Mouse (Mus musculus) common myeloid progenitor, adult 5-6 weeks (primary cell): ENCODE measurements around the gene Ptprh. TPM values are rescaled to one million over a fixed set of nuclear protein-coding genes. Genes with fewer than 3 reads are reported as not detected.

Experiments used
- ATAC-seq: replicated peaks from 2 replicates; pipeline ENCODE4 v1.8.0; 2016; ENCODE audit warnings: low read depth, mild to moderate bottlenecking, moderate TSS enrichment, inconsistent platforms; ENCODE audit not compliant: poor library complexity, severe bottlenecking
- total RNA-seq: library from RNA; stranded (forward); fragments of 200-1000, 187-1606 nt; gene quantifications from 2 replicates; pipeline ENCODE4 v1.2.3, GENCODE M21; 2017

Ptprh gene
- not detected in 2 replicates for total RNA-seq

- ATAC-seq: no peak
Observed at GRCm38 (mm10) chr7:4603873-4604272, at the start of gene Ptprh. Gene Ptprh (minus strand): TSS chr7:4604041.

DNA sequence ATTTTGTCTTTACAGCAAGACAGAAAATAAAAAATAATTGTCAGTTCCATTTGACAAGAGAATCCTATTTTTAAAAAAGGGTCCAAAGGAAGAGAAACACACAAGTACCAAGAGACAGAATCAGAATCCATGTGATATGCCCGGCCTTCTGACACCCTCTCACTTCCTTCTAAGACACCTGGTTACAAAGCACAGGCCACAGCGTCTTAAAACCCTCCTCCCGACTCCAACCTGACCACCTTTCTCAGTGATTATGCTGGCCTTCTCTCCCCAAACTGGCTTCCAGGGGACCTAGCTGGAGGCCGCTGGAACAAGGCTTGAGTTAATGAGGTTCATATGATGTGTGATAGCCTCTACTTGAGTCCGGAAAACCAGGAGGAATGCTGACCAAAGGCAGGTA is 49.5 kb upstream of the Ptprh start:
- ATAC-seq: no peak

DNA sequence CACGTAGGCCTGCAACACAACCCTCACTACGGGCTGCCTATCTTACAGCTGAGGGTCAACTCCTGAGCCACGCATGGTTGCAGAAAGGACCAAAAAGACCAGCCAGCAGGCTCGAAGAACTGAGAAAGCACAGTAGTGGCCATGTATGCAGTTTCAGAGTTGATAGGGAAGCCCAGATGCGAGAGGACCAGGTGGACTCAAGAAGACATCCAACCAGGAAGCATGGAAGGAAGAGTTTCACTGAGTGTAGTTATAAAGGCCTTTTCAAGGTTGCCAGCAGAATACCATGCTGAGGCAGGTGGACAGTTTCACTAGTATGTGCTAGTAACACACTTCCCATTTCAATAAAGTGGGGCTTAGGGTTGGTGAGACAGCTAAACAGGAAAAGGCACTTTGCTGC is 48.9 kb upstream of the Ptprh start:
- no peak for ATAC-seq

GRCm38 (mm10) chr7:4651581-4651980 is 47.7 kb upstream of the Ptprh start:
- ATAC-seq: no peak

GRCm38 (mm10) chr7:4647992-4648391 is 44.2 kb upstream of the Ptprh start:
- ATAC-seq: 0 out of 2 replicates have a peak, but pooled peaks have one; percentile 12

GRCm38 (mm10) chr7:4647291-4647690 is 43.5 kb upstream of the Ptprh start:
- ATAC-seq: peak; percentile 92

GRCm38 (mm10) chr7:4646806-4647205 is 43.0 kb upstream of the Ptprh start:
- ATAC-seq: no peak

- ATAC-seq: peak; percentile 29
Observed at GRCm38 (mm10) chr7:4643225-4643624, 39.4 kb upstream of the Ptprh start.

- no peak for ATAC-seq
Observed at GRCm38 (mm10) chr7:4641956-4642355, 38.1 kb upstream of the Ptprh start.

- ATAC-seq: no peak
Observed at GRCm38 (mm10) chr7:4641155-4641554, 37.3 kb upstream of the Ptprh start.

GRCm38 (mm10) chr7:4636179-4636578 is 32.3 kb upstream of the Ptprh start:
- peak; percentile 22 for ATAC-seq

DNA sequence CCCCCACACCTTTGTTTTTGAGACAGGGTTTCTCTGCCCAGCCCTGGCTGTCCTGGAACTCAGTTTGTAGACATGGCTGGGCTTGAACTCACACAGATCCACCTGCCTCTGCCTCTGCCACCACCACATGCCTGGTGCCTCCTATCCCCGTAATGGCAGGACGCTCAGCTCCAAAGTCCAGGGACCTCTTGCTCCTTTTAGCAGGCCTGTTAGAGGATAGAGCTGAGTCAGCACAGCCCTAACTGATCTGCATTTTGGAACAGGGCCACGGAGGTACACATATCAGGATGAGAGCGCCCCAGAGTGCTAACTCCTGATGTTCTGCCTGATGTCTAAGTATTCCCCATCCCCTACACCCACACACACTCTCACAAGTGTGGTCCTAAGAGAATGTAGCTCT is 27.2 kb upstream of the Ptprh start, which contains the start of gene Tmem86b:
Tmem86b (minus strand) TSS at position 392 of the 400 bp plus-strand sequence.
- ATAC-seq: no peak

- ATAC-seq: peak; percentile 81
Observed at GRCm38 (mm10) chr7:4630198-4630597, 26.4 kb upstream of the Ptprh start.

DNA sequence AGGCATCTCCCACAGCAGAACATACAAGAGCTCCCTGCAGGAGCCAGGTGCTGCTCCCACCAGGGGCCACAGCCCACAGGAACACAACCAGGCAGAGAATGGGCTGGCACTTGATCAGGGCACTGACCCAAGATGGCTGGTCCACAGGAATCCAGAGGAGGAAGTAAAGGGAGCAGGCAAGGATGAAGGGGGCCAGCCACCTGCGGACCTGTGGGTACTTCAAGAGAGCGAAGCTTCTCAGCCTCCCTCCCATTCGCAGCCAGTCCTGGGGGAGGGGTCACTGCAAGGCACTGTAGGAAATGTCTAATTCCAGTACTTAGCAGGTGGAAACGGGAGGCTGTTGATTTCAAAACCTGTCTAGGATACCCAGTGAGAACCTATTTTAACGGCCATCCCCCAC is 25.7 kb upstream of the Ptprh start:
- no peak for ATAC-seq

DNA sequence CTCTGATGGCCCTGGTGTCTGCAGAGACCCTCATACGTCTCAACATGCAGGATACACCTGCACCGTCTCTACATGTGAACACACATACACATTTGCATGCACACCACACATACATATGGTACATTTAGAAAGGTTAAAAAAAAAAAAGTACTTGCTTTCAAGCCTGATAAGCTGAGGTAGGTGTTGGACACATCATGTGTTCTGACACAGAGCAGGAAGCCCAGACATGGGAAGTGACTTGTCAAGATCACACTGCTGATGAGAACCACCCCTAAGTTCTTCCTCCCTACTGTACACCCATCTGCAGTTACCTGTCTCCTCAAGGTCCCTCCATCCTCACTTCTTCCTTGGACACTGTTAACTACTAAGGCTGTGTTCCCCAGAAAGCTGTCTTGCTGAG is 22.1 kb upstream of the Ptprh start:
- no peak for ATAC-seq

GRCm38 (mm10) chr7:4624343-4624742 is 20.5 kb upstream of the Ptprh start:
- ATAC-seq: 0 out of 2 replicates have a peak, but pooled peaks have one; percentile 17

DNA sequence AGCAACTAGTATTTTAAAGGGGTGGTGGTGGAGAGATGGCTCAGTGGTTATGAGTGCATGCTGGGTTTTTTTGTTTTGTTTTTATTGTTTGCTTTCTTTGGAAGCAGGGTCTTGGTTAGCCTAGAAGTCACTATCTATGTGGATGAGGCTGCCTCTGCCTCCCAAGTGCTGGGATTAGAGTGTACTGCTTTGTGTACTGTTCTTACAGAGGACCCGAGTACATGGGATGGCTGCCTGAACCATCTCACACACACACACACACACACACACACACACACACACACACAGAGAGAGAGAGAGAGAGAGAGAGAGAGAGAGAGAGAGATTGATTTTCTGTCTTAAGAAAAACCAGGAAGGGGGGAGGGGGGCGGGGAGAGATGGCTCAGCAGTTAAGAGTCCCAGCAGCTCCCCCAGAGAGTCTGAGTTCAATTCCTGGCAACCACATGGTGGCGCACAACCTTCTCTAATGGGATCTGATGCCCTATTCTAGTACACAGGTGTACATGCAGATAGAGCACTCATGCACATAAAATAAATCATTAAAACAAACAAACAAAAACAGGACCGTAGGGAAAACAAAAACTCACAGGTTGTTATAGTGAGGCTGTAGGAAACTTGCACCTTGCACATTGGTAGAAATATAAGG is 19.8 kb upstream of the Ptprh start:
- peak; percentile 52; the same call in 1 of the 2 replicates for ATAC-seq

- ATAC-seq: peak; percentile 87
Observed at GRCm38 (mm10) chr7:4619979-4620378, 16.1 kb upstream of the Ptprh start.

- ATAC-seq: peak; percentile 82
Observed at GRCm38 (mm10) chr7:4613740-4614403, 10.0 kb upstream of the Ptprh start.

DNA sequence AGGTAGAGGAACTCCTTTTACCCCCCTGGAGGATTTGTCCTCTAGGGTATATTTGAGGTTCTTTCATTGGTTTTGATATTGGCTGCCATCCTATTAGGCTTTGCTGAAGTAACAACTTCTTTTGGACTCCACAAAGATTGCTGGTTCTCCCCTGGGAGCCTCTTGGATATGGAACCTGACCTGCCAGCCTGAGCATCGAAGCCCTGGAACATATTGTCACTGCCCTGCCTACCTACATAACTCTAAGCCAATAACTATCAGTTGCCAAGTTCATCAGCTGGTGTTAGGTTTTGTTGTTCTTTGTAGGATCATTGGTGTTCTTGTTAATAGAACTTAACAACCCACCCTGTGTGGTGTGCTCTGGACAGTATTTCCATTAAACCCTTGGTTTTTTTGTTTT is 9.1 kb upstream of the Ptprh start:
- ATAC-seq: no peak

DNA sequence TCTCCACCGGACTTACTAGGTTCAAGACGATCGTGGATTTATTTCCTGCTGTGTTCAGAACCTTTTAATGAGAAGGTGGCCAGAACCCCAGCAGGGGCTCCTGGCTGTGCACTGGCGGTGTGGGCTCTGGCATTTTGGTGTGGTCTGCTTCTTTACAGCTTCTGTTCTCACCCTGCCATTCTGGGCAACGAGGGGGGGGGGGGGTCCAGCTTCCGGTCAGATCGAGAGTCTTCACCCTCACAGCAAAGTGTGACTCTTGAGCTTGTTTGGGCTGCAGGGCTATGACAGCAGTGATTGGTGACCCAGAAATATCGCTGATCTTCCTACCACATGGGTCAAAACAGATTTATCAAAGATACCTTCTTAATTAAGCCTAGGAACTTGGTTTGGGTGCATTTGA is 8.5 kb upstream of the Ptprh start:
- no peak for ATAC-seq

- no peak for ATAC-seq
Observed at GRCm38 (mm10) chr7:4611921-4612341, 8.1 kb upstream of the Ptprh start.
